Mouse (Mus musculus) small intestine, adult 10 weeks (tissue): Measurements from ENCODE around the gene Neurl2. TPM values are rescaled to one million over a fixed set of nuclear protein-coding genes. Genes with fewer than 3 reads are reported as not detected.

Experiments
- polyA plus RNA-seq: library from polyadenylated mRNA; stranded (reverse); fragments of 350-450 nt; fragmentation: Illumina TruSeq; extraction: RNeasy Lipid Tissue Mini Kit (QIAGEN cat#74804); gene quantifications from one replicate; pipeline ENCODE4 v1.2.3, GENCODE M21; 2014; ENCODE audit warnings: low replicate concordance

Gene Neurl2
- polyA plus RNA-seq, result not detected

DNA sequence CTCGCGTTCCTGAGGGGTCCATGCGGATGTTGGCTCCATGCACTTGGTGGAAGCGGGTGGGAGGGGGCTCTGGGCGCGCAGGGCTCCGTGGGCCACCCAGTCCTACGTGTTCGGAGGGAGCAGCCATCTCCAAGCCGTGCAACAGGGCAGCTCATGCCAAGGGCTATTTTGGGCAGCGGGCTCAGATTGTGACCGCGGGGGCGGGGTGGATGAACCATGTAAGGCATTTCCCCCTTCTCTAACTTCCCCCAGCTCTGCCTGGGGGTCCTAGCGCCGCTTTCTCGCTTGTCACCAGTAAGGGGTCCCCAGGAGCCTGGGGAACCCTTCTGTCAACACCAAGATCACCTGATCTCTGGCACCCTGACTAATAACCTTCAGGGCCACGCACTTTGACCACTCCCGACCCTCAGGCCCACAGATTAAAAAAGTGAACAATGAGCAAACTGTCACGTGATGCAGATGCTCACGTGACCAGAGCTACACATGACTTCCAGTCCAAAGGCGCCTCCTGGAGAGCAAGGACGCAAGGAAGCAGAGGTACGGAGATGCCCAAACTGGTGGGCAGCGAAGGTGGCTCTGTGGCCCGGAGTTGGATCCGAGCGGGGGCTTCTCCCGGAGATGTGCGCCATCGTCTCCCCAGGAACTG is at the start of gene Neurl2:
Gene Neurl2 (minus strand): TSS at position 143 of the 646 bp plus-strand sequence.

DNA sequence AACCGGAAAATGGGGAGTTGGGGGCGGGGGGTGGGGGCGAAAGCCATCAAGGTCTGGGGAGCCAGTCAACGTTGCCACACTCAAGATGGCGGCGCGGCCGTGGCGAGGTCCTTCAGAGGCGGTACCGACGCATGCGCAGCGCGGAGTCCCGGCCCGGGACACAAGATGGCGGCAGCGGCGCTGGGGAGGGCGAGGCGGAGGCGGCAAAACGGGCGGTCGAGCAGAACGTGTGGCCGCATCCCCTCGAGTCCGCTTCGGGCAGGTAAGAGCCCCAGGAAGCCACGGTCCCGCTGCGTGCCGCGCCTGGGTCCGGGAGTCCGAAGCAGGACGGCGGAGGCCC is 45.9 kb upstream of the Neurl2 start, which contains the start of gene Pcif1:
Gene Pcif1 (plus strand): TSS at position 77 of the 340 bp plus-strand sequence.

DNA sequence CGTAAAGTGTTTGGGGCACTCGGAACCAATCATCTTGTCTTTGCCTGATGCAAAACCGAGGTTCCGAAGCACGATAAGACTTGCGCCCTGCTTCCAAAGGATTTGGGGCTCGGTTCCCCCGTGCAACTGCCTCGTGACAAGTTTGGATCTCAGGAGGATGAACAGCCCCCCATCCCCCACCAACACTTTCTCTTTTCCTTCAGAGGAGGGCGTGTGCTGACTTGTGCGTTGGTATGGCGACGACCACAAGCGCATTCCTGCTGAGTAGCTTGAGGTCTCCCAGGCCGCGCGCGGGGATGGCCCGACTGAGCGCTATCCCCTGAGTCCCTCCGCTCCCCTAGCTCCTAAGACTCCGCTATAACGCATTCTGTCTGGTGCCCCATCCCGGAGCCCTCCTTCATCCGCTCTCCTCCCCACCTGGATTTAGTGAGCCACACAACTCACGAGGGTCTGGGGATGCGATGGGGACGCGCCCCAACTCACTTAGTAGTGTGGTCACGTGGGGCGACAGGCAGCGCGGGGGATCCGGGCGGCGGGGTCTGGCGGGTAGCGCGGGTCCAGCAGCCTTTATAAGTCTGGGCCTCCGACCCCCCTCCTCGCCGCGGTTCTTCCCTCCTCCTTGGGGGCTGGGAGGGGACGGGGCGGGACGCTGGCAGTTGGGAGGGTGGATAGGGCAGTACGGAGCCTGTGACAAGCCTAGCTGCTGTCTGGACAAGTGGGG is 24.0 kb upstream of the Neurl2 start, which contains the start of gene Pltp:
Gene Pltp (minus strand): TSS at position 611 of the 721 bp plus-strand sequence.

DNA sequence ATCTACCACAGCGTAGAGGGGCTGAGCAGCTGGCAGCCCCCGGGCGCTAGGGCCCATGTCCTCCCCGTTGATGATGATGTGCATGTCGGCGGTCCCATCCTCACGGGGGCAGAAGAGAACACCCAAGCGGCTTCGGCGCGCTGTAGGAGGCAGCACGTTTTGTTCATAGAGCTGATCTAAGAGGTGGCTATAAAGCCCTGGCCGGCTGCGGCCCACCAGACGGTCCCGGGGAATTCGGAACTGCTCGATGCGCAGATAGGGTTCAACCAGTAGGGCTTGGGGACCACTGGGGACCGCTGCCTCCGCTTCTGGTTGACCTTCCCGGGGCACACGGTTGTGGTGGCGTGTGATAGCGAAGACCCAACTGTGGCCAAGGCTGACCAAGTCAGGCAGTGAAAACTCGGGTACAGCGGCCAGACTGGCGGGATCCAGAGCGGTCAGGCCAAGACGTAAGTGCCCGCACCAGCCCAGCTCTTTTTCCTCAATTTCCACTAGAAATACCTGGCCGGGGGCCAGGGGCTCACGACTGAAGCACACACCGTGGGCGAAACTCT is 431 bp downstream of the Neurl2 start, which contains the start of gene Ctsa:
Gene Ctsa (plus strand): TSS at position 126 of the 554 bp plus-strand sequence.

DNA sequence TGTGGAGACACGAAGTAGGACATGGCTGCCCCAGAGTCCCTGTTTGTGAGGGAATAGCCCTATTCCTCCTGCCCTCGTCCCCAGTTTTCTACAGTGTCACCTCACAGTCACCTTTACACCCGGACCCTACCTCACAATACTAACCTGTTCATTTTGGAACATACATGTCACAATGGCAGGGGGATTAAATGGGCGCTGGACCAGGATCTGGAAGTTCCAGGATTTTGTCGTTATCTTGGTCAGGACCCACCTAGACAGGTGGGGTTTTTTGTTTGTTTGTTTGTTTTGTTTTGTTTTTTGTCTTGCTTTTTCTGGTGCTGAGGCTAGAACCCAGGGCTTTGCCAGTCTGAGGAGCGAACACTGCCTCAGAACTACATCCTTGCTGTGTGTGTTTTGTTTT is 4.8 kb downstream of the Neurl2 start, which contains the start of gene Spata25:
Gene Spata25 (minus strand): TSS at position 101 of the 400 bp plus-strand sequence.

DNA sequence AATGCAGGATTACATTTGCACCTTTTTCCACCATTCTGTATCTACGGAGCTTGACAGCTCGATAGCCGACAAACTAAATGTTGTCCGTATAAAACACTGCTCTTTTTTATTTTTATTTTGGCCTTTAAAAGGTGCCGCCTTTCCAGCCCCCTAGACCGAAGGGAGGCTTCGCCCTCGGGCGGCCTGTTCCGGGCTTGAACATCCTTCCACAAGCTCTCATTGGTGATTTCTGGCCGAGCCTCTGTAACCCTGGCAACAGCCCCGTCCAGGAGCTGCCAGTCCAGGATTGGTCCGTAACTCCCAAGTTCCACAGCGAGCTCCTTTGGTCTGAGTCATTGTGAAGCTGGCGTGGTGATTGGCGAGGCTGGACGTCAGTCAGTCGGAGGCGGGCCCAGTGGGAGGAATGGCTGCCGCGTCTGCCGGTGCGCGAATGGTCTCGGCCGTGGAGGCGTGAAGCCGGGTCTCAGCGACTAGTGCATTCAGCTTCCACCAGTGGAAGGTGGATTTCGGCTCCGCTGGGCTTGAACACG is 10.6 kb downstream of the Neurl2 start, which contains the start of gene Zswim1:
Gene Zswim1 (plus strand): TSS at position 51 of the 530 bp plus-strand sequence.

DNA sequence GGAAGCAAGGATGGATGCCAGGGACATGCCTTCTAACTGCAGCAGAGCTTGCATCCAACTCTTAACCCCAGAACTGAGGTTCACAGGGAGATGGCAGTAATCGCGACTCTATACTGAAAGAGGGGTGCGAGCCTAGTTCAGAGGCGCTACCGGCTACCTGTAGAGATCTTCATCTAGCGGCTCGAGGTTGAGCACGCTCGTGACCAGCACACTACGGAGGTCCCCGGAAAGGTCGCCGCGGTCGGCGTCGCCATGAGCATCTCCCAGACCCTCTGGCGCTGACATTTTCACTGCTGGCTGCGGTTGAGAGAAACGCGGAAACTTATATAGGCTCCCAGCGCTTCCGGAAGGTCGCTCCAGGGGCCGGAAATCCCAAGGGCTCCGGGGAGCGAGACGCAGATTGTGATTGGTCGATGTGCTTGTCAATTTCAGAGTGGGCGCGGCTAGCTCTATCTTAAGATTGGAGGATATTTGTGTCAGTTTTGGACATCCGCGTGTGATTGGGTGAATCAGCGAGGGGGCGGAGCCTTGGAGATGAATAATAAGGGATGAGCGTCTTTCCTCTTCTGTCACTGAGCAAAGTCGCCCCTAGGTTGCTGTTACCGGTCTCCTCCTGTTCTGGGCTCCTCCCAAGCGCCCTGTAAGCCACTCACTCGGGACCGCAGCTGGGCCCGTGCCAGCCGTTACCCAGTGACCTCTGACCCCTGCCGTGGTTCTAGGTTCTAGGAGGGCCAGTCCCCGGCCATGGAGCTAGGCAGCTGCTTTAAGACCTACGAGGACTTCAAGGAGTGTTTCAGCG is 28.5 kb downstream of the Neurl2 start, which contains the start of the genes Acot8 and Zswim3:
Gene Acot8 (minus strand): TSS at position 350 of the 799 bp plus-strand sequence.
Gene Zswim3 (plus strand): TSS at position 566 of the 799 bp plus-strand sequence.

DNA sequence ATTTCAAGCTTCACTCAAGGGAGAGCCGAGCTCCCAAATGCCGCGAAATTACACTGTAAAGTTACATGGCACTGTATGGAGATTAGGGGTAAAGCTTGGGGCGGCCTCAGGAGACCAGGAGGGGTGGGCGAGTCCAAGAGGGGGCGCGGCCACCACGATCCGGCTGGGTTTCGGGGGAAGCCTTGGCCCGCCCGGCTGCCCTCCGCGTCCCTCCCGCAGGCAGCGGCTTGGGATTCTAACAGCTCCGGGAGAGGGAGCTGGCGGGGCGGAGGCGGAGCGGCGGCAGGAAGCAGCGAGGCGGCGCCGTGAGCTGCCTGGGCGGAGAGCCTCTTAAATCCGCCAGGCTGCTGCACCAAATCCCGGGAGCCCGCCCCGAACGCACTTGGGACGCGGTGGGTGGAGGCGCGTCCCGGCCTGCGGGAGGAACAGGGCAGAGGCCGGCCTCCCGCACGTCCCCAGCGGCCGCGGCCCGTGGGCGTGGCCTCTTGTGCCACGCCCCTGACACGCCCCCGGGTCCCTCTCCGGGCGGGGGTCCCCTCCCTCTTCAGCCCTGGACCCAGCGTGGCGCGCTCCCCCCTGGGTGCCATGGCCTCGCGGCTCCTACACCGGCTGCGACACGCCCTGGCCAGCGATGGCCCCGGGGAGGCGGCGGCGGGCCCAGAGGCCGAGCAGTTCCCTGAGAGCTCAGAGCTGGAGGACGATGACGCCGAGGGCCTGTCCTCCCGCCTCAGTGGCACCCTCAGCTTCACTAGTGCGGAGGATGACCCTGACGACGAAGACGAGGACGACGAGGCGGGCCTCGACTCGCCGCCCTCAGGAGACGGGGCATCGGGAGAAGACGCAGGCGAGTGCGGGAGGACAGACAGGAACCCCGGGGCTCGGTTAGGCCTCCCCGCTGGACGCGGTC is 47.5 kb downstream of the Neurl2 start, which contains the start of gene Snx21:
Gene Snx21 (plus strand): TSS at position 343 of the 907 bp plus-strand sequence.

Other genes starting within 250 kb of the Neurl2 start
- gene Wfdc6a, start 248.0 kb downstream of the Neurl2 start, polyA plus RNA-seq, result not detected
- gene Eppin, start 239.9 kb downstream of the Neurl2 start, polyA plus RNA-seq, result not detected
- not detected for gene Wfdc6b, start 219.9 kb downstream of the Neurl2 start, polyA plus RNA-seq
- not detected for gene Wfdc8, start 219.8 kb downstream of the Neurl2 start, polyA plus RNA-seq
- 1.9 TPM for gene Wfdc16, start 194.7 kb downstream of the Neurl2 start, polyA plus RNA-seq
- not detected for gene Wfdc10, start 177.4 kb downstream of the Neurl2 start, polyA plus RNA-seq
- not detected for gene Wfdc9, start 176.9 kb downstream of the Neurl2 start, polyA plus RNA-seq
- not detected for gene Wfdc11, start 159.4 kb downstream of the Neurl2 start, polyA plus RNA-seq
- not detected for gene Wfdc13, start 148.3 kb downstream of the Neurl2 start, polyA plus RNA-seq
- gene Spint4, start 135.0 kb downstream of the Neurl2 start, polyA plus RNA-seq, result not detected
- gene Spint5, start 118.2 kb downstream of the Neurl2 start, polyA plus RNA-seq, result not detected
- gene Wfdc3, start 87.5 kb downstream of the Neurl2 start, polyA plus RNA-seq, result 0.71 TPM
- gene Dnttip1, start 87.5 kb downstream of the Neurl2 start, polyA plus RNA-seq, result 3.3 TPM
- 13.1 TPM for gene Ube2c, start 63.6 kb downstream of the Neurl2 start, polyA plus RNA-seq
- not detected for gene Tnnc2, start 53.5 kb downstream of the Neurl2 start, polyA plus RNA-seq
- 1.2 TPM for gene Snx21, start 47.6 kb downstream of the Neurl2 start, polyA plus RNA-seq
- 2.0 TPM for gene Acot8, start 28.6 kb downstream of the Neurl2 start, polyA plus RNA-seq
- gene Zswim3, start 28.4 kb downstream of the Neurl2 start, polyA plus RNA-seq, result 1.6 TPM
- gene Zswim1, start 10.8 kb downstream of the Neurl2 start, polyA plus RNA-seq, result 1.1 TPM
- gene Spata25, start 4.9 kb downstream of the Neurl2 start, polyA plus RNA-seq, result not detected
- gene Ctsa, start 583 bp downstream of the Neurl2 start, polyA plus RNA-seq, result 26.4 TPM
- 0.30 TPM for gene Pltp, start 24.3 kb upstream of the Neurl2 start, polyA plus RNA-seq
- gene Pcif1, start 45.8 kb upstream of the Neurl2 start, polyA plus RNA-seq, result 3.1 TPM
- 0.15 TPM for gene Zfp335, start 78.3 kb upstream of the Neurl2 start, polyA plus RNA-seq
- 12.7 TPM for gene Mmp9, start 107.3 kb upstream of the Neurl2 start, polyA plus RNA-seq
- not detected for gene Slc12a5, start 127.3 kb upstream of the Neurl2 start, polyA plus RNA-seq
- 5.7 TPM for gene Ncoa5, start 201.4 kb upstream of the Neurl2 start, polyA plus RNA-seq
- gene Cd40, start 222.2 kb upstream of the Neurl2 start, polyA plus RNA-seq, result 0.89 TPM